Mouse (Mus musculus): ENCODE measurements around the gene Fkbp3. TPM values are rescaled to one million over a fixed set of nuclear protein-coding genes. Genes with fewer than 3 reads are reported as not detected.

Gene Fkbp3
- polyA plus RNA-seq, 1 experiment from 2014 or later, result 463 TPM

DNA sequence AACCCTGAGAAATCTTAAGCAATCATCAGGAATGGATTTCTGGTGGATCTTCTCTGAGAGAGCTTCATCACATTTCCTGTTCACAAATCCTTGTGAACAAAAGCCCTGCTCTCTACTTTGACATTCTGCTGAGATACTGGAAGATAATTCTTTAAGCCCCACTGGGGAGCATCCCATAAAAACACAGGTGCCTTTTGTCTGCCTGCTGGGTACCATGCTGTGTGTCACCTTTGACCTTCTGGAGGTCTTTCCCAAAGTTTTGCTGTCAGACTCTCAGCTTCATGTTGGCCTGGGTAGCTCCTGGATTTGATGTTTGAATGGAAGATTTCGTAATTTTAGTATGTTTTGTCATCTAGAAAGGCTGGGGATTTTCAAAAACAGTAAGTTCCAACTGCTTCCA is 34.9 kb upstream of the Fkbp3 start:
- Histone ChIP-seq H3K27ac (no peak overlapping the region), H3K4me3 (replicated peaks; ENCODE audit: low read depth, low read length) (no peak overlapping the region), H3K27me3 (ENCODE audit: insufficient read depth, low read length) (no peaks in the 10 kb centered on the region), H3K4me2 (ENCODE audit: low read length) (no peak overlapping the region), H3K9me3 (replicated peaks; ENCODE audit: low read length) (no peaks in the 10 kb centered on the region), H3K36me3 (ENCODE audit: insufficient read depth, low read length) (peaks cover 22% of the 10 kb centered on the region), H3K4me1 (replicated peaks; ENCODE audit: insufficient read depth, low read length) (no peaks in the 10 kb centered on the region), H3K9ac (ENCODE audit: low read depth, low read length) (no peak overlapping the region)
- DNase-seq (ENCODE audit: low spot score) (no peak), ATAC-seq (replicated peaks; ENCODE audit: low FRiP score, low read depth) (no peak)
- no peak for TF ChIP-seq CTCF (IDR thresholded peaks at IDR 0.05; ENCODE audit: low read depth)
- 89% methylated on average over 1 of the region's 1 CpGs for WGBS

DNA sequence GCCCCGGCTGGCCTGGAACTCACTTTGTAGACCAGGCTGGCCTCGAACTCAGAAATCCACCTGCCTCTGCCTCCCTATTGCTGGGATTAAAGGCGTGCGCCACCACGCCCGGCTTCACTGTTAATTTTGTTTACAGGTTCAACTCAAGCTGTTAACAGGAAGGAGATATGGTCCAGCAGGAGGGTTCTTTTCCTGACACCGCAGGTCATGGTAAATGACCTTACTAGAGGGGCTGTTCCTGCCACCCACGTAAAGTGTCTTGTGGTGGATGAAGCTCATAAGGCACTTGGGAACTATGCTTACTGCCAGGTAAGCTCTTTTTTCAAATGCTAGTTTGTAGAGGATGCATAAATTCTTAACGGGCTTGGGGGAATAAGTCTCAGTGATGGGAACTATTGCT is 3.1 kb upstream of the Fkbp3 start:
- H3K27me3 ChIP-seq (ENCODE audit: insufficient read depth, low read length), result no peaks in the 10 kb centered on the region
- TF ChIP-seq CTCF (IDR thresholded peaks at IDR 0.05; ENCODE audit: low read depth), result no peak
- no peak overlapping the region for H3K27ac ChIP-seq
- no peaks in the 10 kb centered on the region for H3K9me3 ChIP-seq (replicated peaks; ENCODE audit: low read length)
- peaks cover 5% of the 10 kb centered on the region; the same call in 1 of the 2 replicates for H3K4me1 ChIP-seq (replicated peaks; ENCODE audit: insufficient read depth, low read length)
- peak overlapping the region; percentile 63 for H3K4me2 ChIP-seq (ENCODE audit: low read length)
- H3K9ac ChIP-seq (ENCODE audit: low read depth, low read length), result no peak overlapping the region
- DNase-seq (ENCODE audit: low spot score) (no peak), ATAC-seq (replicated peaks; ENCODE audit: low FRiP score, low read depth) (no peak)
- H3K36me3 ChIP-seq (ENCODE audit: insufficient read depth, low read length), result no peaks in the 10 kb centered on the region
- no peak overlapping the region for H3K4me3 ChIP-seq (replicated peaks; ENCODE audit: low read depth, low read length)
- WGBS, result 72% methylated on average over 9 of the region's 9 CpGs

DNA sequence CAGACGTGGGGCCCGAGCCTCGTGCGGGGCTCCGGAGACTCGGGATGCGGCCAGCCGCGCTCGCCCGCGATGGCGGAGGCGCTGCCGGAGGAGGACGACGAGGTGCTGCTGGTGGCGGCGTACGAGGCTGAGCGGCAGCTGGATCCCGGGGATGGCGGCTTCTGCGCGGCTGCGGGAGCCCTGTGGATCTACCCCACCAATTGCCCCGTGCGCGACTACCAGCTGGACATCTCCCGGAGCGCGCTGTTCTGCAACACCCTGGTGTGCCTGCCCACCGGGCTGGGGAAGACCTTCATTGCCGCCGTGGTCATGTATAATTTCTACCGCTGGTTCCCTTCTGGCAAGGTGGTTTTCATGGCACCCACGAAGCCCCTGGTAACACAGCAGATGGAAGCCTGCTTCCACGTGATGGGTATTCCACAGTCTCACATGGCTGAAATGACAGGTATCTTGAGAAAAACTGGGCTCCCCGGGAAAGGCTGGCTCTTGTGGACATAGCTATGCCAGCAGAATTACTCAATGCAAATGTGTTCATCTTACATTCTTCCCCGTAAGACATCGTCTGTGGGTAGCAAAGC is 2.0 kb upstream of the Fkbp3 start:
- no peak for DNase-seq (ENCODE audit: low spot score)
- H3K27ac ChIP-seq, result peak overlapping the region; percentile 28; the same call in 1 of the 2 replicates
- no peaks in the 10 kb centered on the region for H3K9me3 ChIP-seq (replicated peaks; ENCODE audit: low read length)
- H3K27me3 ChIP-seq (ENCODE audit: insufficient read depth, low read length), result no peaks in the 10 kb centered on the region
- H3K4me3 ChIP-seq (replicated peaks; ENCODE audit: low read depth, low read length), result peak overlapping the region; percentile 81
- TF ChIP-seq CTCF (IDR thresholded peaks at IDR 0.05; ENCODE audit: low read depth), result no peak
- peaks cover 5% of the 10 kb centered on the region; the same call in 1 of the 2 replicates for H3K4me1 ChIP-seq (replicated peaks; ENCODE audit: insufficient read depth, low read length)
- H3K36me3 ChIP-seq (ENCODE audit: insufficient read depth, low read length), result no peaks in the 10 kb centered on the region
- peak overlapping the region; percentile 63 for H3K4me2 ChIP-seq (ENCODE audit: low read length)
- no peak for ATAC-seq (replicated peaks; ENCODE audit: low FRiP score, low read depth)
- under 1% methylated on average over 41 of the region's 41 CpGs for WGBS
- peak overlapping the region; percentile 74 for H3K9ac ChIP-seq (ENCODE audit: low read depth, low read length)

DNA sequence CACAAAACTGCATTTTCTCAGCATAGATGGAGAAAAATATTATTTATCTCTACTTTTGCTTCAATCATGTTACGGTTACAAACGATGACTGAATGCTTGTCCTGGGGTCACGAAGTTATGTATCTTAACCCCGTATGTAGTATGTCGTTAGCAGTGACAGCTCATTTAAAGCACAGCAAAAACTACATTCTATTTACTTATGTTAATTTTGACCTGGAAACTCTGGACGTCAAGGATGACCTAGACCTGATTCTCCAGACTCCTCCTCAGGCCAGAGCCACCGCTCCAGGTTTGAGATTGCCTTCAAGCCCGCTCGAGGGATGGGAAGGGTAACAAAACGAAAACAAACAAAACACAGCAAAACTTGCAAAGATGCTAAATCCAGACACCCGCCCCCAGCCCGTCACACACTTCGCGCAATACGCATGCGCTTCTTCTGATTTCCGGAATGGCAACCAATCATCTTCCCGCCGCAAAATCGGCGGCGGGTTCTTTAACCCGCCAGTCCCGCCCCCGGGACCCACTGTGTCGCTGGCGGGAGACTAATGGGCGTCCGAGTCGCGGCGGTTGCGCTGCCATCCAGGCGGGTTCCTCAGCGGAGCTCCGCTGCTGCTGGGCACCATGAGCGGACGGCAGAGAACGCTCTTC is 1.4 kb upstream of the Fkbp3 start, which contains the start of gene Fancm:
Gene Fancm, plus strand, starts transcription at position 519 of the 648 bp plus-strand sequence.
- Histone ChIP-seq H3K4me2 (ENCODE audit: low read length) (peak within 1 kb of the TSS; percentile 63), H3K27ac (peak within 1 kb of the TSS; percentile 95), H3K4me1 (replicated peaks; ENCODE audit: insufficient read depth, low read length) (peaks cover 5% of the 10 kb centered on the region; the same call in 1 of the 2 replicates), H3K9me3 (replicated peaks; ENCODE audit: low read length) (no peaks in the 10 kb centered on the region), H3K4me3 (replicated peaks; ENCODE audit: low read depth, low read length) (peak within 1 kb of the TSS; percentile 81), H3K36me3 (ENCODE audit: insufficient read depth, low read length) (no peaks in the 10 kb centered on the region), H3K9ac (ENCODE audit: low read depth, low read length) (peak within 1 kb of the TSS; percentile 81), H3K27me3 (ENCODE audit: insufficient read depth, low read length) (no peaks in the 10 kb centered on the region)
- 2% methylated on average over 39 of the region's 39 CpGs for WGBS
- DNase-seq (ENCODE audit: low spot score) (peak; percentile 95), ATAC-seq (replicated peaks; ENCODE audit: low FRiP score, low read depth) (peak; percentile 12)
- TF ChIP-seq CTCF (IDR thresholded peaks at IDR 0.05; ENCODE audit: low read depth), result no peak

DNA sequence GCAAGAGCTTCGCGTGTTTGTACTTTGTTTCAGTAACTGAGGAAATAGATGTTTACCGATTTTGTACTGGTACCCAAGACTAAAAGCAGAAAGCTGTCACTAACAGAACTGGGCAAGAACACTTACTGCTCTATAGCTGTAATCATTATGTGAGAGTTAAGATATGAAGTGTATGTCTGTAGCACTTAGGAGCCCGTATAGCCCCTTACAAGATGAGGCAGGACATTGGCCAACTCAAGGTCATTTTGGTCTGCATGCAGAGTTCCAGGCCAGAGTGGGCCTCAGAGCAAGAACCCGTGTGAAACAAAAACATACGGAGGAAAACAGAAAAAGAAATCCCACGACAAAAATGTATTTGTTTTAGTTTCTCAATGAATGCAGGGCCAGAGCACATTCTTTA is 844 bp upstream of the Fkbp3 start:
- H3K27ac ChIP-seq, result peak overlapping the region; percentile 95
- no peaks in the 10 kb centered on the region for H3K27me3 ChIP-seq (ENCODE audit: insufficient read depth, low read length)
- H3K9me3 ChIP-seq (replicated peaks; ENCODE audit: low read length), result no peaks in the 10 kb centered on the region
- no peak for DNase-seq (ENCODE audit: low spot score)
- TF ChIP-seq CTCF (IDR thresholded peaks at IDR 0.05; ENCODE audit: low read depth), result no peak
- peak overlapping the region; percentile 74; the same call in 1 of the 2 replicates for H3K9ac ChIP-seq (ENCODE audit: low read depth, low read length)
- peaks cover 5% of the 10 kb centered on the region; the same call in 1 of the 2 replicates for H3K4me1 ChIP-seq (replicated peaks; ENCODE audit: insufficient read depth, low read length)
- no peak for ATAC-seq (replicated peaks; ENCODE audit: low FRiP score, low read depth)
- peak overlapping the region; percentile 81 for H3K4me3 ChIP-seq (replicated peaks; ENCODE audit: low read depth, low read length)
- H3K4me2 ChIP-seq (ENCODE audit: low read length), result peak overlapping the region; percentile 63
- no peaks in the 10 kb centered on the region for H3K36me3 ChIP-seq (ENCODE audit: insufficient read depth, low read length)
- WGBS, result 35% methylated on average over 7 of the region's 7 CpGs

DNA sequence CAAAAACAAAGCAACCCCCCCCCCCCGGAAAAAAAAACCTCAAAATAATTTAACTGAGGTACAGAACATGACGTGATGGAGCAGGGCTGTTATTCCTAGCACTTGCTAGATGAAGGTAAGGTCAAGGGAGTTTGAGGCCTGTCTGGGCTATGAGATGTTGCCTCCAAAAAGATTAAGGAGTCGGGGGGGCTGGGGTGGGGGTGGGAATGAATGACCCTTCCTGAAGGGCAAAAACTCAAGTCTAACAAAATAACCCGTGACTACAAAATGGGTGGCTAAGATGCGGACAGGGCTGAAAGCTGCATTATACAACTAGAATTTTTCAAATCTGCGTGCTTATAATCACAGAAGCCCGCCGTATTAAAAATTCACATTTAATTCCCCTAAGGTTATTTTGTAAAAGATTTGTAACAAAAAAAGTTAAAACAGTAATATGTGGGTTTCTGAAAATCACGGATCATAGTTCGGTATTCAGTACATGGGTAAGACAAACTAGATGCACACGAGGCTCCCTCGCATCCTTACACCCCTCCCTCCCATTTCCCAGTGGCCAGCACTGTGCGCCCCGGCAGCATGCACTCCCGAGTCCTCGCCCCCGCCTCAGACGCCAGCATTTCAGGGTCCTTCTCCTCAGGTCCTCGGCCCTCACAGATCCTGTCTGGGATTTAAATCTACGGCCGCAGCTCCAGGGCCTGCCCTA is 746 bp downstream of the Fkbp3 start:
- Histone ChIP-seq H3K4me3 (replicated peaks; ENCODE audit: low read depth, low read length) (peak overlapping the region; percentile 81), H3K27me3 (ENCODE audit: insufficient read depth, low read length) (no peaks in the 10 kb centered on the region), H3K4me2 (ENCODE audit: low read length) (peak overlapping the region; percentile 63), H3K36me3 (ENCODE audit: insufficient read depth, low read length) (0 out of 2 replicates have a peak, but pooled peaks cover 4% of the 10 kb centered on the region), H3K9me3 (replicated peaks; ENCODE audit: low read length) (no peaks in the 10 kb centered on the region), H3K4me1 (replicated peaks; ENCODE audit: insufficient read depth, low read length) (peaks cover 5% of the 10 kb centered on the region; the same call in 1 of the 2 replicates), H3K27ac (peak overlapping the region; percentile 95), H3K9ac (ENCODE audit: low read depth, low read length) (peak overlapping the region; percentile 81)
- 3% methylated on average over 21 of the region's 21 CpGs for WGBS
- peak; percentile 51 for ATAC-seq (replicated peaks; ENCODE audit: low FRiP score, low read depth)
- TF ChIP-seq CTCF (IDR thresholded peaks at IDR 0.05; ENCODE audit: low read depth), result no peak
- peak; percentile 23 for DNase-seq (ENCODE audit: low spot score)
